Mouse (Mus musculus) kidney, embryonic 14.5 days (tissue): ENCODE data around the gene Npas3. TPM values are rescaled to one million over a fixed set of nuclear protein-coding genes. Genes with fewer than 3 reads are reported as not detected.

Experiments
- ATAC-seq: fragments of 200-750 bp; cut with Nextera tagmentation; 2 replicates; pipeline ENCODE4 v1.8.0; 2017; ENCODE audit warnings: moderate number of reproducible peaks, mild to moderate bottlenecking, moderate TSS enrichment, moderate library complexity; ENCODE audit not compliant: low FRiP score, low TSS enrichment
- H3K27ac ChIP-seq: fragments of 300-500 bp; sonication (generic); 2 replicates; pipeline ENCODE4 v1.5.1; 2014; ENCODE audit warnings: low read depth, mild to moderate bottlenecking, low read length, moderate library complexity, mixed read lengths
- H3K27me3 ChIP-seq: fragments of 300-500 bp; sonication (generic); 2 replicates; pipeline ENCODE4 v1.6.1; 2014; ENCODE audit warnings: mild to moderate bottlenecking, low read length; ENCODE audit not compliant: control insufficient read depth, insufficient read depth
- H3K36me3 ChIP-seq: fragments of 300-500 bp; sonication (generic); 2 replicates; pipeline ENCODE4 v1.6.1; 2014; ENCODE audit warnings: low read length, mixed read lengths; ENCODE audit not compliant: control insufficient read depth, insufficient read depth
- H3K4me1 ChIP-seq: fragments of 300-500 bp; sonication (generic); 2 replicates; pipeline ENCODE4 v1.6.1; 2014; ENCODE audit warnings: low read length, mixed read lengths; ENCODE audit not compliant: control insufficient read depth, insufficient read depth
- H3K4me2 ChIP-seq: fragments of 300-500 bp; sonication (generic); replicated peaks from 2 replicates; pipeline ENCODE4 v1.6.1; 2014; ENCODE audit warnings: low read depth, mild to moderate bottlenecking, low read length
- H3K4me3 ChIP-seq: fragments of 300-500 bp; sonication (generic); 2 replicates; pipeline ENCODE4 v1.5.1; 2014; ENCODE audit warnings: mild to moderate bottlenecking, low read length
- H3K9ac ChIP-seq: fragments of 300-500 bp; sonication (generic); 2 replicates; pipeline ENCODE4 v1.6.1; 2014; ENCODE audit warnings: low read depth, mild to moderate bottlenecking, low read length, moderate library complexity
- H3K9me3 ChIP-seq: fragments of 300-500 bp; sonication (generic); 2 replicates; pipeline ENCODE4 v1.6.1; 2016; ENCODE audit warnings: low read length; ENCODE audit not compliant: control insufficient read depth
- WGBS: fragments of 180-500 bp; shearing (Covaris S2); extraction: QIAGEN DNeasy Blood & Tissue Kit; methylation state at CpG from one replicate; pipeline ENCODE4 v1.1.7; 2014; 5-methylcytosine and 5-hydroxymethylcytosine counted together
- polyA plus RNA-seq: library from polyadenylated mRNA; unstranded; fragments of >200 nt; fragmentation: Nextera tagmentation; extraction: Ambion mirVana; gene quantifications from 2 replicates; pipeline ENCODE4 v1.2.1, GENCODE M21; 2014

Npas3 gene
- polyA plus RNA-seq, 1 experiment from 2014 or later = 3.2 TPM

DNA sequence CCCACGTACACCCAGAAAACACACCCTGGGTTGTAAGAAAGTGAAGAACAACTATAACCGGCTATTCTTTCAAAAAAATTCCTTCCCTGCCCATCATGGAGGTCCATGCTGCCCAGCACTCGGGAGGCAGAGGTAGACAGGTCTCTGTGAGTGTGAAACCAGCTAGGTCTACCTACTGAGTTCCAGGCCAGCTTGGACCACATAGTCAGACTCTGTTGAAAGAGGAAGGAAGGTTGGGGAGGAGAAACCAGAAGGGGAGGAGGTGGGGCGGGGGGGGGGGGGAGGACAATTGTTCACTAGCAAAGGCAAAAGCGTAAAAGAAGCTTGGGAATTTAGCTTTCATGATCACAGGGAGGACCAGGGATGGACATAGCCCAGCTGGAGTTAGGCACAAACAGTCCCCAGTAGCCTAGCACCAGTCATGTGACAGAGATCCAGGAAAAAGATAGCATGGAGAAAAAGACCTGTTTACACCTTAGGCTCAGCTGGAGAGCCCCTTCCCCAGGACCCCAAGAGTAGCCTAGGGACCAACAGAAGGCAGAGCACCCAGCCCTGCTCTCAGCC is 852.9 kb downstream of the Npas3 start:
- no peaks in the 10 kb centered on the region; the same call in 1 of the 2 replicates for H3K27me3 ChIP-seq
- WGBS = 52% methylated on average over 4 of the region's 5 CpGs
- no peaks in the 10 kb centered on the region for H3K36me3 ChIP-seq
- no peak overlapping the region for H3K4me3 ChIP-seq
- H3K27ac ChIP-seq = no peak overlapping the region
- H3K9me3 ChIP-seq = no peaks in the 10 kb centered on the region
- H3K4me2 ChIP-seq = peak overlapping the region; percentile 8; the same call in 1 of the 2 replicates
- H3K9ac ChIP-seq = no peak overlapping the region
- ATAC-seq = no peak
- H3K4me1 ChIP-seq = 0 out of 2 replicates have a peak, but pooled peaks cover 8% of the 10 kb centered on the region

DNA sequence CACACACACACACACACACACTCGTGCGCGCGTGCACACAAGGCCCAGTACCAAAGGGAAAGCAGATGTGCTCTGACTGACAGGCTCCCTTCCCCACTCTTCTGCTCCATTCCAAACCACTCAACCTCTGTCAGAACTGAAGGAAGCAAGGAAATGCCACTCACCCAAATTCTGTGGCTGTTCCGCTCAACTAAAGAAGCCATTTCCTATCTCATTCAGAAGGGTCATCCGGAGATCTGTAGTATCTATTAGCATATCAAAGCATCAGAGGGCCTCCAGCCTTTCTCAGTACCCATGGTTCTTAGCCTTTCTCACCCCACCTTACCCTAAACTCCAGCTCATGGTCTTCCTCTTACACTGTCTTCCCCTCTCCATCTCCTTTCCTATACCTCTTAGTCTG is 854.0 kb downstream of the Npas3 start:
- H3K4me2 ChIP-seq = no peak overlapping the region
- H3K4me3 ChIP-seq = no peak overlapping the region
- no peak for ATAC-seq
- no peaks in the 10 kb centered on the region for H3K9me3 ChIP-seq
- no peak overlapping the region for H3K27ac ChIP-seq
- no peak overlapping the region for H3K9ac ChIP-seq
- no peaks in the 10 kb centered on the region; the same call in 1 of the 2 replicates for H3K27me3 ChIP-seq
- whole genome bisulfite sequencing = 61% methylated on average over 6 of the region's 6 CpGs
- 0 out of 2 replicates have a peak, but pooled peaks cover 8% of the 10 kb centered on the region for H3K4me1 ChIP-seq
- H3K36me3 ChIP-seq = no peaks in the 10 kb centered on the region

DNA sequence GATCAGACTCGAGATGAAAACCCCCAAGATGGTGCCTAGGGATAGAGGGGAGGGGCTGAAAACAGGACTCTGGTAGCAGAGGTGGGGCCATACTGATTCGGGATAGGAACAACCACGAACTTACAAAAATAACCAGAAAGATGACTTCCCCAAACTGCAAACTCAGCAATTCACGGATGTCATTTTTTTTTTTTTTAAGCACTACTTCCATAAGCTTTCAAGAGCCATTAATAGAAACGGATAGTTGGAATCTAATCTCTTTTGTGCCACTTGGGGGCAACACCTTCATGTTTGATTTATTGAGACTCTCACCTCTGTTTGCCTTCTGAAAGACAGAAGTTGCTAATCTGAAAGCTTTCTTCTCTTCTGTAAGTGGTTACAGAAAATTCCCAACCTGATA is 857.1 kb downstream of the Npas3 start:
- H3K4me1 ChIP-seq = 0 out of 2 replicates have a peak, but pooled peaks cover 8% of the 10 kb centered on the region
- no peak overlapping the region for H3K4me2 ChIP-seq
- no peak overlapping the region for H3K27ac ChIP-seq
- no peak overlapping the region for H3K4me3 ChIP-seq
- no peak for ATAC-seq
- no peak overlapping the region for H3K9ac ChIP-seq
- WGBS = 60% methylated on average over 5 of the region's 5 CpGs
- H3K9me3 ChIP-seq = no peaks in the 10 kb centered on the region
- H3K36me3 ChIP-seq = no peaks in the 10 kb centered on the region
- H3K27me3 ChIP-seq = no peaks in the 10 kb centered on the region; the same call in 1 of the 2 replicates

DNA sequence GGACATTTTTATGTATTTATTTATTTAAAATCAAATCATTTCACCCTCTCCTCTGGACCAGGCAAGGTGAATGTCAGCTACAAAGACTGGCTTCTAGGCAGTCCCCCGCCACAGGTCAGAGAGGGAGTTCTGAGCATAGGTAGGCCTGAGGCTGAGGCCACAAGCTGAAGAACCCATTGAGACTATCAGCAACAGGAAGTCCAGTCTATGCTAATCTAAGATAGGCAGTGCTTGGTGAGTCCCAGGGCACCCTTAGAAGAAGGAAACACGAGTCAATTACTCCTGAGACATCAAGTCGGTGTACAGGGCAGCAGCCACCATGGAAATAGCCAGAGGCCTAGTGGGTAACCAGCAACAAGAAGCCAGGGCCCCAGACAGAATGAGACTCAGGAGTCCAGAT is 857.5 kb downstream of the Npas3 start:
- no peak overlapping the region for H3K9ac ChIP-seq
- no peak overlapping the region for H3K4me3 ChIP-seq
- H3K4me2 ChIP-seq = no peak overlapping the region
- H3K4me1 ChIP-seq = 0 out of 2 replicates have a peak, but pooled peaks cover 8% of the 10 kb centered on the region
- H3K36me3 ChIP-seq = no peaks in the 10 kb centered on the region
- no peak for ATAC-seq
- no peak overlapping the region for H3K27ac ChIP-seq
- H3K9me3 ChIP-seq = no peaks in the 10 kb centered on the region
- no peaks in the 10 kb centered on the region for H3K27me3 ChIP-seq
- WGBS = 74% methylated on average over 3 of the region's 3 CpGs

DNA sequence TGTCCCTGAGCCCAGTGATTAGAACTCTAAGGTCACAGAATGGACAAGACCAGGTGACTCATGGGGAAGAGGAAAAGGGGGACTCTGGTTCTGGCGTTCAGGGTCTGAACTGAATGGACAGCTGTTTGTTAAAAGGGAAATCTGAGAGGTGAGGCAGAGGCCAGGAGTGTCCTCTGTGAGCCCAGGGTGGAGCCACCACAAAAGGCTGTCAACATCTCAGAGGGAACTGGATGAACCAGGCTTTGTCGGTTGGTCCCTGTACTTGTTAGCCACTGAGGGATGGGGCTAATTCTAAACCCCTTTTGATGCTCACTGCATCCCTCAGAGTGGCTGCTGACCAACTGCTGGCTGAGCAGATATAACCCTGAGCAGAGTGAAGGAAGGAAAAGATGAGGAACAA is 861.9 kb downstream of the Npas3 start:
- Histone ChIP-seq H3K4me1 (no peaks in the 10 kb centered on the region), H3K27me3 (no peaks in the 10 kb centered on the region), H3K9ac (no peak overlapping the region), H3K4me2 (no peak overlapping the region), H3K9me3 (no peaks in the 10 kb centered on the region), H3K36me3 (no peaks in the 10 kb centered on the region), H3K27ac (no peak overlapping the region), H3K4me3 (no peak overlapping the region)
- no peak for ATAC-seq
- WGBS = 43% methylated on average over 2 of the region's 2 CpGs

DNA sequence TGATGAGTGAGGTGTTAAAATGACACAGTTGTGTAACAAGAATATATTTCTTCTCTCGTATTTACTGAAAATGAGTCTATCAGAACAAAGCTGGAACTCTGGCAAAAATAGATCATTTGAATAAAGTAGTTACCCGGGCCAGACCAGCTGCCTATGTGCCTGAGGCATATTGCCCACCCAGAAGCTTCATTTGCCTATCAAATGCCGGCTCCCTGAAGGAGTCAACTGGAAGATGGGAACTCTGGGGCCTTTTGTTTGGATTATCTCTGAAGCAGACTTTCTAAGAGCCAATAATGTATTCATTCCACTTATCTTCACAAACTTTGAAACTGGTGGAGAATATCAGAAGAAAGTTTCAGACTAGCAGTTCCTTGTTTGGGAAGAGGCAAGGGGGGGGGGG is 862.5 kb downstream of the Npas3 start:
- no peak overlapping the region for H3K4me3 ChIP-seq
- no peak overlapping the region for H3K27ac ChIP-seq
- no peak overlapping the region for H3K9ac ChIP-seq
- no peaks in the 10 kb centered on the region for H3K4me1 ChIP-seq
- no peaks in the 10 kb centered on the region for H3K27me3 ChIP-seq
- no peaks in the 10 kb centered on the region for H3K9me3 ChIP-seq
- no peak for ATAC-seq
- WGBS = 54% methylated on average over 3 of the region's 3 CpGs
- H3K36me3 ChIP-seq = no peaks in the 10 kb centered on the region
- H3K4me2 ChIP-seq = no peak overlapping the region

DNA sequence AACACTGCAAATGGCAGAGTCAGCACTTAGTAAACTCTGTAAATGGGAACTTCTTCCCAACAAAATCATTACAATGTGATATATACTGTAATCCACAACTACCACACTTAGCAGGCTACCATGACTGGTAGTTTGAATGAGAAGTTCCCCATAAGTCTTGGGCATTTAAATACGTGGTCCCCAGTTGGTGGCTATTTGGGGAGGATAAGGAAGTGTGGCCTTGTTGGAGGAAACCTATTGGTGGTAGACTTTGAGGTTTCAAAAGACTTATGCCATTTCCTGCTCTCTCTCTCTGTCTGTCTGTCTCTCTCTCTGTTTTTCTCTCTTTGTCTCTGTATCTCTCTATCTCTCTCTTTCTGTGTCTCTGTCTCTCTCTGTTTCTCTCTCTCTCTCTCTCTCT is 871.9 kb downstream of the Npas3 start:
- Histone ChIP-seq H3K27ac (no peak overlapping the region), H3K4me1 (no peaks in the 10 kb centered on the region), H3K4me3 (no peak overlapping the region), H3K27me3 (no peaks in the 10 kb centered on the region), H3K4me2 (no peak overlapping the region), H3K9ac (no peak overlapping the region), H3K36me3 (no peaks in the 10 kb centered on the region), H3K9me3 (no peaks in the 10 kb centered on the region)
- ATAC-seq = no peak
- 71% methylated on average over 1 of the region's 1 CpGs for WGBS

DNA sequence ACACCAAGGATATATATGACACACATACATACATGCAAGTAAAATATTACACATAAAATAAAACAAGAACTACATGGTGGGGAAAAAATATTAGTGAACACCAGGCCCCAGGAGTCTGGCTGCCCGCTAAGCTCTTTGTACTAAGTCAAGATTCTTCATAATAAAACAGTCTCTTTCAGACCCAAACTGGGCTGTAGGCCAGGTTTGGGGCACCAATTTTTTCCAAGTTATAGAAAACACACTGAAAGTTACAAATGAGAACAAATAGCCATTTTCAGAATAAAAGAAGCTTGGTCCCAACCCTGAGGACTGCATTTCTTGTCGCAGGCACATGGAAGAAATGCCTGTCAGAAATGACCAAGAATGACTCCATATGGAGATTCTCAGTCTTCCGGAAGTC is 872.8 kb downstream of the Npas3 start:
- Histone ChIP-seq H3K4me2 (no peak overlapping the region), H3K9me3 (no peaks in the 10 kb centered on the region), H3K27me3 (no peaks in the 10 kb centered on the region), H3K27ac (no peak overlapping the region), H3K4me3 (no peak overlapping the region), H3K9ac (no peak overlapping the region), H3K36me3 (no peaks in the 10 kb centered on the region), H3K4me1 (no peaks in the 10 kb centered on the region)
- no peak for ATAC-seq
- WGBS = 78% methylated on average over 3 of the region's 3 CpGs
